Mouse (Mus musculus) heart, postnatal 4 days (tissue): ENCODE results near the gene Zc3h12d. TPM values are rescaled to one million over a fixed set of nuclear protein-coding genes. Genes with fewer than 3 reads are reported as not detected.
A peak's percentile ranks its signal among the peaks of the same experiment; 100 is the strongest.

Source experiments
- DNase-seq: peaks from one replicate; pipeline ENCODE4 v3.0.0; 2021
- total RNA-seq, 2 experiments: library from RNA; stranded (reverse); gene quantifications; 2 replicates each; pipeline ENCODE4 v1.2.3; 2021

Gene Zc3h12d
- total RNA-seq = under 1 TPM; 0.20 to 0.26 TPM

DNA sequence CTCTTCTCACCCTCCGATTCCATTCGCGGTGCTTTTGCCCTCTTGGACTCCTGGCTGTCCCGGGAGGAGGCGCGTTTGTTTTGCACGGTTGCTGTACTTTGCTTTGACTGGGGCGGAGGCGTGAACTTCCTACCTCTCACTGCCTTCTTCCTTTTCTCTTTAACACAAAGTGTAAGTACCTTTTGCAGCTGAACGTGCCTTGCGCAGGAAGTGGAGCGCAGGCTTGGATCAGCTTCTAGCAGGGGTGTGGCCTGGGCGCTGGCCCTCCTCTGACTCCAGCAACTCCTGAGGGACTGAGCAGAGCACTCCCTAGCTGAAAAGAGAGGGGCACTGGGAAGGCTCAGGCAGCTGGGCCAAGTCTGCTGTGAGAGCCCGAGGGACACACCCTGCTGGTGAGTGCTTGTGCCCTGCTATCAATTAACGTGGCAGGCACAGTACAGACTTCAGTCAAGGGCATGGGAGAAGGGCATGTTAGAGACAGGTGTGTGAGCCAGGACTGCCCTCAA lies at the start of gene Zc3h12d:
Gene Zc3h12d (plus strand): TSS at position 300 of the 506 bp plus-strand sequence.
- peak; percentile 44 for DNase-seq

- DNase-seq = no peak
Observed at GRCm38 (mm10) chr10:7787319-7787718, 45.0 kb upstream of the Zc3h12d start.

- no peak for DNase-seq
Observed at GRCm38 (mm10) chr10:7792254-7792750, 40.0 kb upstream of the Zc3h12d start.

GRCm38 (mm10) chr10:7792751-7793385 lies 39.4 kb upstream of the Zc3h12d start, which contains the start of the genes Ginm1 and Ppil4:
Gene Ginm1, minus strand, starts transcription at chr10:7792824.
Gene Ppil4, plus strand, starts transcription at chr10:7792891.
- peak; percentile 93 for DNase-seq

GRCm38 (mm10) chr10:7801258-7801657 lies 31.0 kb upstream of the Zc3h12d start:
- DNase-seq = no peak

GRCm38 (mm10) chr10:7802519-7803140 lies 29.6 kb upstream of the Zc3h12d start:
- no peak for DNase-seq

- DNase-seq = peak; percentile 60
Observed at GRCm38 (mm10) chr10:7809937-7810336, 22.3 kb upstream of the Zc3h12d start.

DNA sequence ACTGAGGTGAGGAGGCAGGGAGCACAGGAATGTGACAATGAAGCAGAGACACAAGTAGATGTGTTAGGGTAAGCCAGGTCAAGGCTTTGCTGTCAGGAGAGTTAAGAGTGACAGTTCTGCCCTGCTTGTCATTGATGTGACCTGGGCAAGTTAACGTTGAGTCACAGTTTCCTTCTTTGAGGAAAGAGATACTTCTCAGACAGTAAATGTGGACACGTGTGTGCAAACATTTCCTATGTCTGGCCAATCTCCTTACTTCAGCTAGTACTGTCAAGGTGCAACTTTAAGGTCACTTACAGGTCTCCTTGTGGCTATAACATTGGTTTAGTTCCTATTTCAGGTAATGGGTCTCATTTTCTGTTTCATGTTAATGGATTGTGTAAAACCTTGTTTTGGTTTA lies 15.8 kb upstream of the Zc3h12d start:
- no peak for DNase-seq

- DNase-seq = no peak
Observed at GRCm38 (mm10) chr10:7818676-7819075, 13.6 kb upstream of the Zc3h12d start.

DNA sequence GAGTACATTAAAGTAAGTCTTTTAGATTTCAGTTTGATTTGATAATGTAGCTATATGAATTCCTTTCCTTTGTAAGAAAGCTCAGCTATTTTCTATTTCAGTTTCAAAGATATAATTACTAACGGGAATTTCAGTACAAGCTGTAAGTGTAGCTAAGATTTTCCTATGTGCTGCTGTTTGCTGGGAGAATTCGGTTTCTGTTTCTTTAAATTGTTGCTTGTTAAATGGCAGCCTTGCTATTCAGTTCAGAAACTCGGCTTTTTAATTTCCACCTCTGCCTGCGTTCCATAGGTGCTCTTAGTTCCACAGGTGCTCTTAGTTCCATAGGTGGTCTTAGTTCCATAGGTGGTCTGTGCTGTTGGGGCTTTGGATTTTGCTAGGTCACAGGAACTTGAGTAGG lies 13.1 kb upstream of the Zc3h12d start:
- DNase-seq = no peak

DNA sequence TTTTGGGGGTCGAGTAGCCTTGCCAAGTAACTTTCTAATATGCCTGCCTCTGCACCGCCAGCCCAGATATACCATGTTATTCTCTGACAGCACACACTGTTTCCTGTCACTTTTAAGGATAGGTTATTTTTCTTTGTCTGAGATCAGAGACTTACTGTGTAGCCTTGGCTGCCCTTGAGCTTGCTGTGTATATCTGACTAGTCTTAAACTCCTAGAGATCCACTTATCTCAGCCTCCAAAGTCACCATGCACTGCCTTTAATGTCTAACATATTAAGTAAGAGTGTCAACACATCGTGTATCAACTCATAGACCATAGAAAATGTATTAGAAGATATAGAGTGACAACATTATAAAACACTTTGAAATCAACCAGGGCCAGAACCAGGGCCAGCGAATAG lies 12.7 kb upstream of the Zc3h12d start:
- no peak for DNase-seq

DNA sequence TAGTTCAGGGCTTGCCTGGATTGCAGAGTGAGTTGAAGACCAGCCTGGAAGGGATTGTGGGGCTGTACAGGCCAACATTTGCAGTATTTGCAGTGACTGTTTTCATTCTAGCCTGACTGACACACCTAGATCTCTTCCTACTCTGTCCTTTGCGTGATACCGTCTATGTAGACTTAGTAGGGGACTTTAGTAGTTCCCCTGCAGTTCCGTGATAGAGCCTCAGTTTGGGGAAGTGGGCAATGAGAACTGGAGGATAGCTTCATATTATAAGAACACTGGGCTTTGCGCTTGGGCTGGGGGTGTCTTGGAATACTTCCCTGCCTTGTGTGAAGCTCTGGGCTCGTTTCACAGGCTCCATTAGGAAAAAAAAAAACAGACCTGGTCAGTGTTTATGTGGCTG lies 12.1 kb upstream of the Zc3h12d start:
- no peak for DNase-seq

GRCm38 (mm10) chr10:7821981-7822380 lies 10.3 kb upstream of the Zc3h12d start:
- DNase-seq = no peak

GRCm38 (mm10) chr10:7824663-7825280 lies 7.5 kb upstream of the Zc3h12d start:
- no peak for DNase-seq

GRCm38 (mm10) chr10:7825281-7825665 lies 7.0 kb upstream of the Zc3h12d start:
- DNase-seq = no peak

DNA sequence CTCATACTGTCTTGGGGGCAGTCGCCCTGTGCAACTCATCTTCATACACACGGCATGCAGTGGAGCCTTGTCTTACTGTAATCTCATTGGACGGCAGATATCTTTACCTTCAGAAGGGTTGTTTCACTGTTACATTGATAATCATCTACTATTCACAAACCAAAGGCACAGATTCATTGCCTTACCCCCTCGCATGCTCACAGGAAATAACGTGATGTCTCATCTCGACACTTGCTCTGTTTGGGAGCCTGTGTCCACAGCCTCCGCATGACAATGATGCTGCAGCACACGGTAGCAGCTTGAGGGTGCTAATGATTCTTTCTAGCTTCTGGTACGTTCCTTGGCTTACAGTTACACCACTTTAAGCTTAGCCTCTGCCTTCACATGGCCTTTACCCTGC lies 6.2 kb upstream of the Zc3h12d start:
- no peak for DNase-seq

GRCm38 (mm10) chr10:7833377-7834165 lies 1.3 kb downstream of the Zc3h12d start:
- DNase-seq = no peak

GRCm38 (mm10) chr10:7834671-7835225 lies 2.5 kb downstream of the Zc3h12d start:
- DNase-seq = no peak

DNA sequence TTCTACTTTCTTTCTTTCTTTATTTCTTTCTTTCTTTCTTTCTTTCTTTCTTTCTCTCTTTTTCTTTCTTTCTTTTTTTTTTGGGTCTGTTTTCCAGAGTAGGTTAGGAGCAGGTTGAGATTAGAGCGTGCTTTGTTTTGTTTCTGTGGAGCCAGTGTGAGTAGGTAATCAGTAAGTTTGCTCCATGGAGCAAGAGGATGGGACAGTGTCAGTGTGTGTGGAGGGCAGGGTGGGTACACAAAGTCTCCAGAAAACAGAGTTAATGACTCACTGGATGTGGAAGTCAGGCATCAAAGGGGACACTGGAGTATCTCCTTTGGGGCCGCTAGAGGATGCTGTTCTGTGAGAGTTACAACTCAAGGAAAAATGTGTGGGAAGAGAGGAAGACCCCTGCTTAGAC lies 4.6 kb downstream of the Zc3h12d start:
- DNase-seq = no peak

- no peak for DNase-seq
Observed at GRCm38 (mm10) chr10:7837446-7837845, 5.2 kb downstream of the Zc3h12d start.

DNA sequence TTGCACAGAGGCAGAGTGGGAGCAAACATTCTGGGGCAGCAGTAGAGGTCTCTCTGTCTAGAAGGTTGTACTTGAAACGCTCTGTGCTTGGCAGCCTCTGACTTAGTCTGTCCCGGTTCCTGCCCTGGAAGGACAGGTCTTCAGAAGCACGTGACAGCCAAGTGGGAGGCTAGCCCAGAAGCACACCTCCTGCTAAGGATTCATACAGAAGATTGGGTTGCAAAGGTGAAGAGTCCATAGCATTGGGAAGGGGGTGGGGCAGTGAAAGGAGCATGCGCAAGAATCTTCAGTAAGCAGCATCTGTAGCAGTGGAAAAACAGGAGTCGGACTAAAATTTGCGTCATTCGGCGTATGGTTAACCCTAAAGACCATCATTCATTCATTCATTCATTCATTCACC lies 5.8 kb downstream of the Zc3h12d start:
- DNase-seq = no peak

DNA sequence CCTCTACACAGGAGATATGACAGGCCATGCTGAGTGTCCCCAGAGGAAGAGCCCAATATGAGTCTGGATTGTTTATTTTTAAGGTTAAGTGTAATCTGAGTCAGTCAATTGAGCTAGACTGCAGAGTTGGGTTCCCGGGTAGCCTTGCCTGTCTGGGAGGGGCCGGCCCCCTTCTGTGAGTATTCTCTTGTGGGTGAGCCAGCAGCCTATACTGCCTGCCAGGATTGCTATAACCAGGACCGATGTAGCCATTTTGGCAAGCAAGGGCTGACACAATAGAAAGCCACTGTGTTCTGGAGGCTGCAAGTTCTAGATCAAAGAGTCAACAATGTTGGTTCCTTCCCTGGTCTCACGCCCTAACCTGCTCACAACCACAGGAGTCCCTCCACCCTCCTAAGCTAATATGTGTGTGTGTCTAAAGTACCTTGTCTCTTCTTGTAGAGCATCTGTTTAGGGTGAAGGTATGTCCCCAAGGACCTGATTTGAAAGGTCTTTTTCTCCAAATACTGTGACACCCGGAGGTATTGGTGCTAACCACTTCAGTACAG lies 6.7 kb downstream of the Zc3h12d start:
- no peak for DNase-seq
